Mouse (Mus musculus) embryo, embryonic 10 days (tissue): ENCODE data around the gene Rap1gap.

ENCODE experiments used
- DNase-seq: peaks from one replicate; pipeline ENCODE4 v3.0.0-alpha.2; 2015; ENCODE audit warnings: low spot score

Gene Rap1gap

DNA sequence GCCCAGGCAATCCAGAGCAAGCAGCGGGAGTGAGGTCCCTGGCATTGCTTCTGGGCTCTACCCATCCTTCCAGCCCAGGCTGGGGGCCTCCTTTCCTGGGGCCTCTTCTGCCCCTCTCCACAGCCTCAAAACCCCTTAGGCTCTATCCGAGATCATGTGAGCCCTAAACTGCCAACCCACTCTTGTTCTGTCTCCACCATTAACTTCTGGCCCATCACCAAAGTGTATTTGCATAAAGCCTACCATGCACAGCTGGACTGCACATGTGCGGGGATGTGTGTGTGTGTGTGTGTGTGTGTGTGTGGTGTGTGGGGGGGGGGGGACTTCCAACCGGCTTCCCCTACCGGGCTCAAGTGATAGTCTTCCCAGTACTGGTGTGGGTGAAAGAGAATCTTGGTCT, 109.5 kb downstream of the Rap1gap start:
- no peak for DNase-seq

DNA sequence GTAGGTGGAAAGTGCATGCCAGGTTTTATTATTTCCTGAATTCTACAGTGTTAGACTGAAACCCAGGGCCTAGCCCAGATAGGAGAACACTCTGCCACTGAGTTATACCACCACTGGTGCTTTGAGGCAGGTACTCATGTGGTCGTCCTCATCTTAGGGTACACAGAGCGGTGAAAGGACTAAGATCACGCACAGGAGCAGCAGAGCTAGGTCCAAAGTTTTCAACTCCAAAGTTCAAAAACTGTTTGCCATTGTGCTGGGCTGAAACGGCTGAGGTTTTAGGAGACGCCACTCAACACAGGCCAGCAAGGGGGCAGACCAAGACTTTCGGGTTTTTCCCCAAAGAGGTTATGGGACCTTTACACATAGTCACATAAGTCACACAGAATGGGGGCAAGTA, 110.0 kb downstream of the Rap1gap start:
- DNase-seq, result no peak

DNA sequence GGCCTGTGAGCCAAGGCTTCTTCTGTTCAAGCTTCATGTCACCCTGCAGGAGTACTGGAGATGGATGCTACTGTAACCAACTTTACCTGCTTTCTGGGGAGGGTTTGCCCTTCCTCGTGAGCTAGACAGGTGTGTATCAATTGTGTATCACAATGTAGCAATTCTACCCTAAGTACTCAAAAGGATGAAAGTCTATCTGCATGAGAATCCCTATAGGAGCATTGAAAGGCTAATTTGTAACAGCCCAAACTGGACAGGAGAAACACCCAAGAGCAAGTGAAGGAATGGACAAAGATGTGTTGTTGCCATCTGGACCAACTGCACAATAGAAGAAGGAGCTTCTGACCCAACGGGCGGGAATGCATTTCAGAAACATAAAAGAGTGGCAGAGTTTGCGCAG, 113.3 kb downstream of the Rap1gap start:
- DNase-seq, result no peak

DNA sequence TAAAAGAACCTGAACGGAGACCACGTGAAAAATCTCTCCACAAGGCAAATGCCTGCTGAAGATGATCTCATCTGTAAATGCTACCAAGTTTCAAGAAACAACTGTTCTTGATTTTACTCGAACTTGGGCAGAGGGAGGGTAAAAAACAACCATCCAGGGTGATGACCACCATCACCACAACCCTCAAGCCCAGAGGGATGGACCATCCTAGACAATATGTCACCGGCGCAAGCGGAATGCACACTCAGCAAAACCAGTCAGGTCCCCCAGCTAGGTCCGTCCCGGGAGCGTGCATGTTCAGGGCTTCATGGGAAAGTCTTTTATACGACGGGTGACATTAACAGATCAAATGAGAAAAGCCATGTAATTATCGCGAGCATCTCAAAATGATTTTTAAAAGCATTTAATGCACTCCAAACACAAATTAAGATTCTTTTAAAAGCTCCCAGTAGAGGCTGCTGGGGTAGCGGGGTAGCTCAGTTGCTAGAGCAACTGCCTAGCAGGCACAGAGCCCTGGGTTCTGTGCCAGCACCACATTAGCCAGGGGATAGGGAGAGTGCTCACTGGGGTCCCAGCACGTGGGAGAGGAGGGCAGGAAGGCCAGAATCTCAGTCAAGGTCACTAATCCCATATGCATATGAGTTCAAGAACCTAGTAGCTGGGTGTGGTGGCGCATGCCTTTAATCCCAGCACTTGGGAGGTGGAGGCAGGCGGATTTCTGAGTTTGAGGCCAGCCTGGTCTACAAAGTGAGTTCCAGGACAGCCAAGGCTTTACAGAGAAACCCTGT, 114.1 kb downstream of the Rap1gap start:
- DNase-seq, result no peak
